Mouse (Mus musculus): ENCODE measurements around the gene Ift57. TPM values are rescaled to one million over a fixed set of nuclear protein-coding genes. Genes with fewer than 3 reads are reported as not detected.

Ift57 gene
- polyA plus RNA-seq, 1 experiment from 2014 or later = 3.9 TPM

DNA sequence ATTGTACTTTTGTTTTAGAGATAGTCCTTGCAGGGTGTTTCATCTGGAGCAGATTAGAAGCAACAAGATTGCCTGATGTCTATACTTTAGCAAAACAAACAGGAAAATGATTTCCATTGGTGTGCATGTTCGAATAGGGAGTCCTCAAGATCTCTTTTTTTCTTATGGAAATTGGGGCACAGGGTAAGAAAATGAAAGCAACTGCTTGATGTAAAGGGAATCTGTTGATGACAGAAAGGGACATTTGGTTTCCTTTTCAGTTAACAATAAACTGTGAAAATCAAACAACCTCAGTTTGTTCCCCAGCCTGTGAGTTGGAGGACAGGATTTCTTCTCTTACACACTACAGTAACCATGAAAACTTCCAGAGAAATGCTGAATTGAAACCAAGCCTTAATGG lies 53.9 kb downstream of the Ift57 start:
- no peak overlapping the region for H3K9ac ChIP-seq

DNA sequence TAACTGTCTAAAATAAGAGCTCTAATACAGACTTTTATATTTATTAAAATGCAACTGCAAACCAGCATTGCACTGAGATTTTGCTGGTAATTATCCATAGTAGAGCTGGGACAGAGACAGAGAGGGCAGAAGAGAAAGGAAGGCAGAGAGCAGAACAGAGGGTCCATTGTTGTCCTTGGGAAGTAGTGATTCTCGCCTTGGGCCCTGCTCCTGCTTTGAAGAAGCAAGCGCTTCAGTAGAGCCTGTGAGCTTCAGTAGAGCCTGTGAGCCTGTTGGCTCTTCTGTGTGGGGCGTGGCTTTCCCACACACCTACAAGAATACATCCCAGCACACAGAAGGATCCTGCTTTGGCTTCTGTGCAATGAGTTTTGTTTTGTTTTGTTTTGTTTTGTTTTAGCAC lies 54.3 kb downstream of the Ift57 start:
- H3K36me3 ChIP-seq (replicated peaks) = no peaks in the 10 kb centered on the region

More for the DNA sequence above, 53.9 kb downstream of the Ift57 start:
- no peaks in the 10 kb centered on the region for H3K27me3 ChIP-seq
- no peaks in the 10 kb centered on the region for H3K9me3 ChIP-seq (replicated peaks)
- 0 out of 2 replicates have a peak, but pooled peaks cover 3% of the 10 kb centered on the region for H3K4me1 ChIP-seq (replicated peaks)
- no peak overlapping the region for H3K4me2 ChIP-seq
- WGBS (ENCODE audit: insufficient replicate concordance) = 71% methylated on average over 1 of the region's 1 CpGs
- H3K27ac ChIP-seq (replicated peaks) = no peak overlapping the region
- ATAC-seq (ENCODE audit: insufficient read depth) = no peak
- H3K36me3 ChIP-seq (replicated peaks) = no peaks in the 10 kb centered on the region
- H3K4me3 ChIP-seq (replicated peaks) = no peak overlapping the region

DNA sequence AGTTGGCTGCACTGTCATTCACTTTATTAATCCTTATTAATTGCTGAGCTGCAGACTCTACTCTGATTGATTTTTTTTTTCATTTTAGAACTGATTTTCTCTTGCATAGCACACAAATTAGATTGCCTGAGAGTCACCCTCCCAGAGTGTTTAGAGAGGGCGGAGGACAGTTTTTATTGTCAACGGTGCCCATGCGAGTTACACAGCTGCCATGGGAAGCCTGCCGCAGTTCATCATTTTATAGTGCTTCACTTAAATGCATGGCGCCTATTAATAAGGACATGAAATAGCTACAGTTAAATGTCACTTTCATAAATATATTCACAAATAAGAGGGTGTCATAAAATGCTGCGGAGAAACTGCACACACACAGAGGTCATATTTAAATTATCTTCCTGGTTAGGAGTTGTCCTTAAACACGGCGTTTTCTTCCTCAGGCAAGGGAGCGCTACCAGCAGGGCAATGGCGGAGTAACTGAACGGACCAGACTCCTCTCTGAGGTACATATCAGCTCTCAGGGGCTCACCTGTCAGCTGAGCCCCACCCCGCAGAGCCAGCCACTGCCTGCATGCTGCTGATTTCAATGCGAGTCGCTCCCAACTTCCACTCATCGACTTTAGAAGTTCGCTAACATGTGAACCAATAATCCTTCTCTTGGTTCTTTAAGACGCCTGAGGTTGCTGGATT lies 61.6 kb downstream of the Ift57 start:
- Histone ChIP-seq H3K36me3 (replicated peaks) (no peaks in the 10 kb centered on the region), H3K4me2 (no peak overlapping the region), H3K9ac (no peak overlapping the region), H3K27ac (replicated peaks) (no peak overlapping the region), H3K4me3 (replicated peaks) (no peak overlapping the region), H3K9me3 (replicated peaks) (no peaks in the 10 kb centered on the region), H3K27me3 (no peaks in the 10 kb centered on the region), H3K4me1 (replicated peaks) (peaks cover 6% of the 10 kb centered on the region)
- no peak for ATAC-seq (ENCODE audit: insufficient read depth)
- WGBS (ENCODE audit: insufficient replicate concordance) = 77% methylated on average over 17 of the region's 17 CpGs

More for the DNA sequence above, 54.3 kb downstream of the Ift57 start:
- Histone ChIP-seq H3K4me2 (no peak overlapping the region), H3K27ac (replicated peaks) (no peak overlapping the region), H3K4me1 (replicated peaks) (0 out of 2 replicates have a peak, but pooled peaks cover 3% of the 10 kb centered on the region), H3K27me3 (no peaks in the 10 kb centered on the region), H3K9me3 (replicated peaks) (no peaks in the 10 kb centered on the region), H3K9ac (no peak overlapping the region), H3K4me3 (replicated peaks) (no peak overlapping the region)
- 68% methylated on average over 3 of the region's 3 CpGs for WGBS (ENCODE audit: insufficient replicate concordance)
- ATAC-seq (ENCODE audit: insufficient read depth) = no peak

DNA sequence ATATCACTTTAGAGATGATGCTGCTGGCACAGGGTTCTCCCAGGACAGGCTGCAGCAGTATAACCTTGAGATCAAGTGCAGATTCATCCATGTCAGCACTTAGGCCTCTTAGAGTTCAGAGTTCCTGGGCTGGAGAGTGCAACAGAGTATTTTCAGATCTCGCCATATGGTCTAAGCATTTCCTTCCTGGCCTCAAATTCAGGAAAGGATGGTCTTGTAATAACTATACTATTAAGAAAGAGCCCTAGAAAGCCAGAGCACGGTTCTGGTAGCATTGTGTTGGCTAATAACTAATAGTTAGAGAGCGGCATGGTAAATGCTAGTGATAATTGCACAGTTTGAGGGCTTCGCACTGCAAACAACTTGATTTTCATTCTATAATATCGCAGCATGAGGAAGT lies 62.9 kb downstream of the Ift57 start:
- Histone ChIP-seq H3K27ac (replicated peaks) (no peak overlapping the region), H3K4me1 (replicated peaks) (peaks cover 17% of the 10 kb centered on the region), H3K27me3 (no peaks in the 10 kb centered on the region), H3K4me3 (replicated peaks) (no peak overlapping the region), H3K9ac (no peak overlapping the region), H3K4me2 (no peak overlapping the region), H3K9me3 (replicated peaks) (no peaks in the 10 kb centered on the region), H3K36me3 (replicated peaks) (no peaks in the 10 kb centered on the region)
- 66% methylated on average over 5 of the region's 5 CpGs for WGBS (ENCODE audit: insufficient replicate concordance)
- ATAC-seq (ENCODE audit: insufficient read depth) = no peak

DNA sequence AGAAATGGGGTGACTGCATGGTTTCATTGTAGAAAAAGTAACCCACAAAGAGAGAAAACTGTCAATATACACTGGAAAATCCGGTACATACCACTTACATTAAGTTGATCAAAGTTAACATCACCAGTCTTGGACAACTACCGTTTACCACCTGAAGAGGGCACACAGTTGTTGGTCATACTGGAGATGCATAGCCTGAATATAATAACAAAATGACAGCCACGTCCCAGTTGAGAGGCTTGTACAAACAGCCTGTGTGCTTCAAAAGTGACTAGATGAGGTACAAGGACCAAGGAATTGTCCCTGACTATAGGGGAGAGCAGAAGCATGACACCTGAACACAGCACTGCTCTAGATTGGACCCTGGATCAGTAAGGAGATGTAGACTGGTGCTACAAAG lies 67.3 kb downstream of the Ift57 start:
- Histone ChIP-seq H3K9me3 (replicated peaks) (no peaks in the 10 kb centered on the region), H3K4me1 (replicated peaks) (peaks cover 56% of the 10 kb centered on the region), H3K27me3 (no peaks in the 10 kb centered on the region), H3K9ac (0 out of 2 replicates have a peak overlapping the region, but pooled peaks have one; percentile 5), H3K4me2 (no peak overlapping the region), H3K27ac (replicated peaks) (peak overlapping the region; percentile 81), H3K4me3 (replicated peaks) (no peak overlapping the region), H3K36me3 (replicated peaks) (no peaks in the 10 kb centered on the region)
- WGBS (ENCODE audit: insufficient replicate concordance) = 16% methylated on average over 3 of the region's 3 CpGs
- peak; percentile 41; the same call in 1 of the 2 replicates for ATAC-seq (ENCODE audit: insufficient read depth)

DNA sequence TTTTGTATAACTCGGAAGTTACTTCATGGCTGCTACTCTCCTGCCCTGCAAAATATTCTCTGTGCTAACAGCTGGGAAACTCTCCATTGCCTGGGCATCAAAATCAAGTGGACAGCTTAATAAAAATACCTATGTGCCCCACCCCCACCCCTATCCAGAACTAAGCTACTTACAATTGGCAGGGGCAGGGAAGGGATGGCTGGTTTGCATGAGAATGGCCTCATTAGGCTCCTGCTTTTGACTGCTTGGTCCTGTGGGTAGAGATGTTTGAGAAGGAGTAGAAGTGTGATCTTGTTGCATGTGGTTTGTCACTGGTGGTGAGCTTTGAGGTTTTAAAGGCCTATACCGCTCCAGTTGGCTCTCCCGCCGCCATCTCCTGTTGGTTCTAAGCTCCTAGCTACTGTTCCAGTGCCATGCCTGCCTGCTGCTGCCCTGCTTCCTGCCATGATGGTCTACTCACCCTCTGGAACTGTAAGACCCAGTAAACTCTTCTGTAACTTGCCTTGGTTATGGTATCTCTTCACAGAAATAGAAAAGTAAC lies 69.5 kb downstream of the Ift57 start:
- no peak for ATAC-seq (ENCODE audit: insufficient read depth)
- Histone ChIP-seq H3K27me3 (no peaks in the 10 kb centered on the region), H3K9me3 (replicated peaks) (no peaks in the 10 kb centered on the region), H3K36me3 (replicated peaks) (no peaks in the 10 kb centered on the region), H3K4me1 (replicated peaks) (peaks cover 70% of the 10 kb centered on the region), H3K4me2 (no peak overlapping the region), H3K4me3 (replicated peaks) (no peak overlapping the region), H3K9ac (no peak overlapping the region), H3K27ac (replicated peaks) (peak overlapping the region; percentile 96)
- 87% methylated on average over 4 of the region's 4 CpGs for WGBS (ENCODE audit: insufficient replicate concordance)

DNA sequence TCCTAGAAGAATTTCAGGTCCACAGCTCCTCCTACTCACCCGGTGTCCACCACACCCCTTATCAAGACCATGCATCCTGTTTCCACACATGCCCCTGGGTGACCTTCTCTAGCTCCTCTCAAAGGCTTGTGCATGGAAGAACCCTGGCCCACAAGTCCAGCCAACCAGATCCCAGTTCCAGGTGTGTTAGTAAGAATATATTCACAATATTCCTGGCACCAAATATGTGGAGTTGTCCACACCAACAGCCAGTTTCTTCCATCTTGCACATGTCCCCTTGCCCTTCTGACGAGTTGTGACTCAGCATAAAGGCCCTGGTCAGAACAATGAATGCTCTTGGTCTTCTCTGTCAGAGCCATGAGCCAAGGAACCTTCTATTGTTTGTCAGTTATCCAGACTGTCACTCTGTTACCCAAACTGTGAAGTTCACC lies 70.8 kb downstream of the Ift57 start:
- H3K4me2 ChIP-seq = peak overlapping the region; percentile 37
- H3K27me3 ChIP-seq = no peaks in the 10 kb centered on the region
- peak overlapping the region; percentile 96 for H3K27ac ChIP-seq (replicated peaks)
- no peaks in the 10 kb centered on the region for H3K36me3 ChIP-seq (replicated peaks)
- H3K9ac ChIP-seq = peak overlapping the region; percentile 49; the same call in 1 of the 2 replicates
- H3K9me3 ChIP-seq (replicated peaks) = no peaks in the 10 kb centered on the region
- H3K4me3 ChIP-seq (replicated peaks) = no peak overlapping the region
- peaks cover 83% of the 10 kb centered on the region for H3K4me1 ChIP-seq (replicated peaks)
- ATAC-seq (ENCODE audit: insufficient read depth) = peak; percentile 77
- 10% methylated on average over 2 of the region's 2 CpGs for WGBS (ENCODE audit: insufficient replicate concordance)

DNA sequence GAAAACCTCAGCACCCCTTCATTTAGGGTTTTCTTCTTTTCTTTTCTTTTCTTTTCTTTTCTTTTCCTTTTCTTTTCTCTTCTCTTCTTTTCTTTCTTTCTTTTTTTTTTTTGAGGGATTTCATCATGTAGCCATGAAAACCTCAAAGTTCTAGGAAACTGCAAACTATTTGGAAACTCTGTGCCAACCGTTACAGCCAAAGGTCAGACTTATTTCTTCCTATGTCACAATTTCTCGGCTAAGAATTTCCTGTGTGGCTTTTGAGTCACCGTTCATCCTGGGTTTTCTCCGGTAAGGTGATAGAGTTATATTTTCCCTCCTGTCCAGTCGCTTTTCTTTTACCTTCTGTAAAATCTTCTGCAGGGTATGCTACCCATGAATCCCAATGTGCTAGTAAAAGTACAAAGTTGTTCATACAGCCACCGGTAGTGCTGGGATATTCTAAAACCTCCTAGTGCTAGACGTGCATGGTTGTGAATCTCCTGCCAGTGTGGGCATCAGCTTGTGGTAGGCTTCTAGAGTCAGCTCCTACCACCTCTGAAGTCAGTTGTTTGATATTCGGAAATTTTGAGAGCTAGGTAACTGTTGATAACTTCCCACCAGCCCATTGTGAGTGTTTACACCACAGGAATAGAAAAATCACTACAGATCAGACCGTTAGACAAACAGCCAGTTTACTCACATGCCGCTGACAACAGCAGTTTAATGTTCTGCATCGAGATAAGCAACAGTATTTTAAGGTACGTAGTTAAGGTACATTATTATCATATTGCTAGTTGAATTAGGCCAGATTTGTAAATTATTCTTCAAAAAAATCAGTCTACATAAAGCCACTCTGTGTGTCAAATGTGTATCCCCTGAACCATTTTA lies 71.5 kb downstream of the Ift57 start:
- H3K4me2 ChIP-seq = peak overlapping the region; percentile 37
- no peaks in the 10 kb centered on the region for H3K27me3 ChIP-seq
- 21% methylated on average over 12 of the region's 12 CpGs for whole genome bisulfite sequencing (ENCODE audit: insufficient replicate concordance)
- no peak for ATAC-seq (ENCODE audit: insufficient read depth)
- peaks cover 85% of the 10 kb centered on the region for H3K4me1 ChIP-seq (replicated peaks)
- no peaks in the 10 kb centered on the region for H3K36me3 ChIP-seq (replicated peaks)
- H3K27ac ChIP-seq (replicated peaks) = peak overlapping the region; percentile 96
- H3K4me3 ChIP-seq (replicated peaks) = no peak overlapping the region
- no peaks in the 10 kb centered on the region for H3K9me3 ChIP-seq (replicated peaks)
- peak overlapping the region; percentile 49 for H3K9ac ChIP-seq

DNA sequence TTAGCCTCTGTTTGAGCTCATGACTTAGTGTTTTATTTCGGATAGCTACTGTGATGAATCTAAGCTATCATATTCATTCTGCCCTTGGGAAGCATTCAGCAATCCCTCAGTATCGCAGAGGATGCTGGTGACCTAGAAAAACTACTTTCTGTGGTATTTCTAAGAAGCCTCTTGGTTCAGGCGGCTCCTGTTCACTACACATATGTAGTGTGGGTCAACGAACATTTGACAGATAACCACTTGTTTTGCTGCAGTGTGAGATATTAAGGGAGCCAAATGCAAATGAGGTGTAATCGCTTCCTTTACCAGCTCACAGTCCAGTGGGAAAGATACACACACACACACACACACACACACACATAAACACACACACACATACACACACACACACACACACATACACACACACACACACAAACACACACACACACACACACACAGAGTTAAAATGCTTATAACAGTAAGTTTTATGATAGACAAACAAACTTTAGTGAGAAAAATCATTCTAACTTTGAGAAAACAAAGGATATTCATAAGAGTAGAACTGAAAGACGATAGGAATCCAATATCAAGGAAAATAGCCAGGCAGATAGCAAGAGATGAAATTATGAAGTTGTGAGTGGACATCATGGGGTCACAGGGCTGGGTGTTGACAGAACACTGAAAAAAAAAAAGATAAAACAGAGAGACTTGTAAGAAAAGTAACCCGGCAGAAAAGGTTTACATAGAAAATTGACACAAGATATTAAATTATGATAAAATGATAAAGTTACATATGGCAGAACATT lies 72.8 kb downstream of the Ift57 start:
- peak; percentile 65 for ATAC-seq (ENCODE audit: insufficient read depth)
- Histone ChIP-seq H3K27ac (replicated peaks) (peak overlapping the region; percentile 96), H3K9me3 (replicated peaks) (no peaks in the 10 kb centered on the region), H3K4me1 (replicated peaks) (peaks cover 85% of the 10 kb centered on the region), H3K4me2 (peak overlapping the region; percentile 37; the same call in 1 of the 2 replicates), H3K36me3 (replicated peaks) (no peaks in the 10 kb centered on the region), H3K27me3 (no peaks in the 10 kb centered on the region), H3K4me3 (replicated peaks) (no peak overlapping the region), H3K9ac (peak overlapping the region; percentile 58)
- WGBS (ENCODE audit: insufficient replicate concordance) = 24% methylated on average over 7 of the region's 7 CpGs

DNA sequence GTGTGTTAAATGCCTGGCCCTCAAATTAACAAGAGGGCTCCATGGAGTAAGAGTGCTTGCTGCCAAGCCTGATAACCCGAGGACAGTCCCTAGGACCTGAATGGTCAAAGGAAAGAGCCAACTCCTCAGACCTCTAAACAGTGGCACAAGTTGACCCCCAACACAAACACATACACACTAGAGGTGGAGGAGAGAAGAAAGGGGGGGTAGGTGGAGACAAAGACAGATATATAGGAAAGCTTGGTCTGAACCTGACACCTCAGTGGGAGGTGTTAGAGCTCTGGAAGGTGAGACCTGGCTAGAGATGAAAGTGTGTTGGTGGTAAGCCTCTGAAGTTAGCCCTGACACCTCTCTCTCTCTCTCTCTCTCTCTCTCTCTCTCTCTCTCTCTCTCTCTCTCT lies 73.5 kb downstream of the Ift57 start:
- no peak overlapping the region for H3K4me3 ChIP-seq (replicated peaks)
- peak overlapping the region; percentile 39 for H3K4me2 ChIP-seq
- no peaks in the 10 kb centered on the region for H3K36me3 ChIP-seq (replicated peaks)
- ATAC-seq (ENCODE audit: insufficient read depth) = no peak
- peaks cover 86% of the 10 kb centered on the region for H3K4me1 ChIP-seq (replicated peaks)
- no peaks in the 10 kb centered on the region for H3K9me3 ChIP-seq (replicated peaks)
- H3K9ac ChIP-seq = peak overlapping the region; percentile 58
- H3K27me3 ChIP-seq = no peaks in the 10 kb centered on the region
- peak overlapping the region; percentile 96 for H3K27ac ChIP-seq (replicated peaks)
- WGBS (ENCODE audit: insufficient replicate concordance) = 13% methylated on average over 1 of the region's 1 CpGs
